Mouse (Mus musculus) liver, embryonic 14.5 days (tissue): Measurements from ENCODE around the gene Trpm6. TPM values are rescaled to one million over a fixed set of nuclear protein-coding genes. Genes with fewer than 3 reads are reported as not detected.

ENCODE experiments used
- ATAC-seq: fragments of 200-750 bp; cut with Nextera tagmentation; 2 replicates; pipeline ENCODE4 v1.8.0; 2017; ENCODE audit warnings: moderate number of reproducible peaks, mild to moderate bottlenecking, moderate library complexity; ENCODE audit not compliant: insufficient read depth
- DNase-seq, 3 experiments: peaks; one replicate each; pipeline ENCODE4 v3.0.0-alpha.2; 2012 to 2013; ENCODE audit warnings: low read depth in 3 of 3, low spot score in 3 of 3
- H3K27ac ChIP-seq: fragments of 300-500 bp; sonication (generic); 2 replicates; pipeline ENCODE4 v1.5.1; 2014; ENCODE audit warnings: moderate library complexity, mild to moderate bottlenecking, control low read depth, inconsistent platforms
- H3K27me3 ChIP-seq: fragments of 300-500 bp; sonication (generic); 2 replicates; pipeline ENCODE4 v1.6.1; 2014; ENCODE audit warnings: mild to moderate bottlenecking, low read length, moderate library complexity; ENCODE audit not compliant: control insufficient read depth, insufficient read depth
- H3K36me3 ChIP-seq: fragments of 300-500 bp; sonication (generic); replicated peaks from 2 replicates; pipeline ENCODE4 v1.6.1; 2014; ENCODE audit warnings: low read depth; ENCODE audit not compliant: control insufficient read depth, insufficient read depth
- H3K4me1 ChIP-seq, 2 experiments: fragments of 200-500 bp in 1 of 2; fragments of 300-500 bp in 1 of 2; sonication (generic) in 1 of 2; replicated peaks; 2 replicates each; pipeline ENCODE4 v1.6.1; 2012 to 2014; ENCODE audit warnings: antibody characterized with exemption in 1 of 2, inconsistent platforms in 1 of 2, low read length in 1 of 2; ENCODE audit not compliant: control insufficient read depth in 2 of 2, insufficient read depth in 2 of 2
- H3K4me2 ChIP-seq: fragments of 300-500 bp; sonication (generic); 2 replicates; pipeline ENCODE4 v1.6.1; 2014; ENCODE audit warnings: low read depth, mild to moderate bottlenecking, control low read depth, moderate library complexity
- H3K4me3 ChIP-seq, 2 experiments: fragments of 200-500 bp in 1 of 2; fragments of 300-500 bp in 1 of 2; sonication (generic) in 1 of 2; 2 replicates each; pipeline ENCODE4 v1.5.1; 2012 to 2014; ENCODE audit warnings: low read depth in 2 of 2, low read length in 2 of 2, mild to moderate bottlenecking in 2 of 2, control low read depth in 1 of 2, inconsistent platforms in 1 of 2, moderate library complexity in 1 of 2; ENCODE audit not compliant: insufficient read depth in 1 of 2
- H3K9ac ChIP-seq: fragments of 300-500 bp; sonication (generic); replicated peaks from 2 replicates; pipeline ENCODE4 v1.6.1; 2014; ENCODE audit warnings: mild to moderate bottlenecking, control low read depth, moderate library complexity
- H3K9me3 ChIP-seq: fragments of 300-500 bp; sonication (generic); 2 replicates; pipeline ENCODE4 v1.6.1; 2016; ENCODE audit warnings: low read length, mixed read lengths; ENCODE audit not compliant: control insufficient read depth
- CTCF ChIP-seq: IDR thresholded peaks from 2 replicates; pipeline ENCODE4 v1.5.1; 2016; ENCODE audit warnings: antibody characterized with exemption, low read depth, control low read depth
- EP300 ChIP-seq: IDR thresholded peaks from 2 replicates; pipeline ENCODE4 v1.6.1; 2016; ENCODE audit warnings: antibody characterized with exemption, low read depth
- WGBS: fragments of 180-500 bp; shearing (Covaris S2); extraction: QIAGEN DNeasy Blood & Tissue Kit; methylation state at CpG from one replicate; pipeline ENCODE4 v1.1.7; 2014; ENCODE audit not compliant: insufficient replicate concordance; 5-methylcytosine and 5-hydroxymethylcytosine counted together
- polyA plus RNA-seq, 2 experiments: library from polyadenylated mRNA; depleted of rRNA in 1 of 2; stranded (reverse) in 1 of 2; unstranded in 1 of 2; fragments of >200 nt; fragmentation: Nextera tagmentation in 1 of 2; extraction: Ambion mirVana in 1 of 2; gene quantifications; 2 replicates each; pipeline versions ENCODE4 v1.2.1 to v1.2.3; 2012 to 2014

The Trpm6 gene
- polyA plus RNA-seq, 2 experiments, result 0.01 TPM; not detected in 1

DNA sequence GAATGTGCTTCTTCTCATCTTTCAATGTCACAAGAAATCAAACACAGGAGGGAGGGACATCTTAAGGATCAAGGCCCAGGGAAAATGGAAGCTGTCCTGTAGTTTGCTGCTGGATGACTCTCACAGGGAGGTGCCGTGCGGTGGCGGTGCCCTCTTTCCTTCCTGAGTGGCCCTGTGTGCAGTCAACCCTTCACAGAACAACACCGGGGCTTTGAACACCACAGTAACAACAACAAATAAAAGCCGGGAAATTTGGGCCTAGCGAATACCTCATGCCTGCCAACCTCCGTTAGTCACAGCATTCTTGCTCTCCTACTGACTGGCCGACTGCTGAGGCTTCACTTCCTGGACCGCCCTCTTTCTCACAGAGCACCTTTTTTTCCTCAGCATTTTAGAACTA, 9.1 kb downstream of the Trpm6 start:
- Histone ChIP-seq H3K27me3 (no peaks in the 10 kb centered on the region), H3K4me3 (no peak overlapping the region), H3K9ac (no peak overlapping the region), H3K27ac (no peak overlapping the region), H3K4me2 (no peak overlapping the region), H3K4me1 (peaks cover 0 to 5% of the 10 kb centered on the region in 2 experiments; a peak in 3 of 4 replicates), H3K36me3 (no peaks in the 10 kb centered on the region), H3K9me3 (no peaks in the 10 kb centered on the region)
- 55% methylated on average over 9 of the region's 9 CpGs for WGBS
- no peak for ATAC-seq
- DNase-seq, result no peak
- TF ChIP-seq CTCF (no peak), EP300 (no peak)

DNA sequence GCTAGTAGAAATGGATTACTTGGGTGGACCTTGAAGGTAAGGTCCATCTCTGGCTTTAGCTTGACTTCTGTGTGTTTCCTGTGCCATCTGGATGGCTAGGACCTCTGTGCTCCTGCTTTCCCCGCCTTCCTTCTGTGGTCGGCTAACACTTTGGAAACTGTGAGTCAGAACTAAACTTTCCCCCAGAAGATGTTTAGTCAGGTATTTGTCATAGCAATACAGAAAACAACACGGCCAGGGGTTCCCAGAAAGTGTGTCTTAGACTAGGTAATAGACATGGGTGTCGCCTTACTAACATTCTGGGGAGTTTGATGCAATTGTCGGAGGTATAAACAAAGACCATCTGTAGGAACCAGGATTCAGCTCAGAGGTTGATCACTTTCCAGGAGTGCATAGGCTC, 16.6 kb downstream of the Trpm6 start:
- Histone ChIP-seq H3K27me3 (no peaks in the 10 kb centered on the region), H3K27ac (no peak overlapping the region), H3K4me1 (peaks cover 0 to under 1% of the 10 kb centered on the region in 2 experiments; a peak in 2 of 4 replicates), H3K9ac (no peak overlapping the region), H3K4me2 (no peak overlapping the region), H3K4me3 (no peak overlapping the region), H3K36me3 (no peaks in the 10 kb centered on the region), H3K9me3 (no peaks in the 10 kb centered on the region)
- DNase-seq (no peak), ATAC-seq (no peak)
- TF ChIP-seq EP300 (no peak), CTCF (no peak)
- 60% methylated on average over 5 of the region's 5 CpGs for WGBS

DNA sequence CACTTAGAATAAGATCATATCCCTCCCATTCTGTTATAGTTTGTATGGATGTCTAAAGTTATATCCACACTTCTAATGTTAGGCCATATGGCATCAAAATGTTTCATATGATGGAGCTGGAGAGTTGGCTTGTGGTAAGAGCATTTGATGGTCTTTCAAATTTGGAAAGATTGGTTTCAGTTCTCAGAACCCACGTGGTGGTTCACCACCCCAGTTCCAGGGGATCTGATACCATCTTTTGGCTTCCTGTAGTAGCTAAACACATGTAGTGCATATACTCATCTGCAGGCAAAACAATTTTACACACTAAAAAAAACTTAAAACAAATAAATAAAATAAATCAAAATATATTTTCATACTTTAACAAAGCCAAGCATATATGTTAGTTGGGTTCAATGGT, 21.3 kb downstream of the Trpm6 start:
- Histone ChIP-seq H3K4me3 (no peak overlapping the region), H3K9me3 (no peaks in the 10 kb centered on the region), H3K9ac (no peak overlapping the region), H3K27ac (no peak overlapping the region), H3K4me1 (no peaks in the 10 kb centered on the region), H3K4me2 (no peak overlapping the region), H3K36me3 (no peaks in the 10 kb centered on the region), H3K27me3 (no peaks in the 10 kb centered on the region)
- WGBS, result 14% methylated on average over 1 of the region's 1 CpGs
- TF ChIP-seq CTCF, result no peak
- TF ChIP-seq EP300, result no peak
- DNase-seq, result no peak
- ATAC-seq, result no peak

GRCm38 (mm10) chr19:18771561-18771960, 21.8 kb downstream of the Trpm6 start:
- Histone ChIP-seq H3K9ac (no peak overlapping the region), H3K4me2 (no peak overlapping the region), H3K4me3 (no peak overlapping the region), H3K27ac (no peak overlapping the region), H3K4me1 (no peaks in the 10 kb centered on the region), H3K9me3 (no peaks in the 10 kb centered on the region), H3K27me3 (no peaks in the 10 kb centered on the region), H3K36me3 (no peaks in the 10 kb centered on the region)
- DNase-seq (no peak), ATAC-seq (no peak)
- TF ChIP-seq EP300 (no peak), CTCF (no peak)
- 41% methylated on average over 1 of the region's 1 CpGs for WGBS

- H3K27me3 ChIP-seq, result no peaks in the 10 kb centered on the region
- H3K36me3 ChIP-seq, result no peaks in the 10 kb centered on the region
- no peak overlapping the region for H3K4me3 ChIP-seq
- TF ChIP-seq EP300 (no peak), CTCF (no peak)
- DNase-seq (no peak), ATAC-seq (no peak)
- no peak overlapping the region for H3K4me2 ChIP-seq
- 60% methylated on average over 5 of the region's 5 CpGs for WGBS
- H3K9me3 ChIP-seq, result no peaks in the 10 kb centered on the region
- H3K4me1 ChIP-seq, result no peaks in the 10 kb centered on the region
- H3K27ac ChIP-seq, result no peak overlapping the region
- no peak overlapping the region for H3K9ac ChIP-seq
Measured at GRCm38 (mm10) chr19:18772888-18773488, 23.2 kb downstream of the Trpm6 start.
